Mouse (Mus musculus) midbrain, postnatal 0 days (tissue): ENCODE data around the gene Hils1. TPM values are rescaled to one million over a fixed set of nuclear protein-coding genes. Genes with fewer than 3 reads are reported as not detected.

Experiments used
- ATAC-seq: fragments of 200-750 bp; cut with Nextera tagmentation; 2 replicates; pipeline ENCODE4 v1.8.0; 2017; ENCODE audit warnings: moderate number of reproducible peaks, mild to moderate bottlenecking, moderate TSS enrichment, moderate library complexity; ENCODE audit not compliant: low FRiP score
- DNase-seq: peaks from one replicate; pipeline ENCODE4 v3.0.0-alpha.2; 2015; ENCODE audit warnings: low spot score
- H3K27ac ChIP-seq: fragments of 300-500 bp; sonication (generic); 2 replicates; pipeline ENCODE4 v1.5.1; 2014; ENCODE audit warnings: low read depth, mild to moderate bottlenecking, low read length, mixed read lengths
- H3K27me3 ChIP-seq: fragments of 300-500 bp; sonication (generic); 2 replicates; pipeline ENCODE4 v1.6.1; 2014; ENCODE audit warnings: low read length, control low read depth, mixed read lengths; ENCODE audit not compliant: insufficient read depth
- H3K36me3 ChIP-seq: fragments of 300-500 bp; sonication (generic); 2 replicates; pipeline ENCODE4 v1.6.1; 2014; ENCODE audit warnings: low read length, control low read depth, mixed read lengths; ENCODE audit not compliant: insufficient read depth
- H3K4me1 ChIP-seq: fragments of 300-500 bp; sonication (generic); 2 replicates; pipeline ENCODE4 v1.6.1; 2014; ENCODE audit warnings: mild to moderate bottlenecking, control low read depth, antibody characterized with exemption, low read length, mixed read lengths; ENCODE audit not compliant: insufficient read depth
- H3K4me2 ChIP-seq: fragments of 300-500 bp; sonication (generic); 2 replicates; pipeline ENCODE4 v1.6.1; 2014; ENCODE audit warnings: low read depth, mild to moderate bottlenecking, low read length, mixed read lengths; ENCODE audit not compliant: poor library complexity, severe bottlenecking
- H3K4me3 ChIP-seq: fragments of 300-500 bp; sonication (generic); 2 replicates; pipeline ENCODE4 v1.5.1; 2014; ENCODE audit warnings: low read depth, mild to moderate bottlenecking, low read length, moderate library complexity
- H3K9ac ChIP-seq: fragments of 300-500 bp; sonication (generic); replicated peaks from 2 replicates; pipeline ENCODE4 v1.6.1; 2014; ENCODE audit warnings: mild to moderate bottlenecking, low read length, moderate library complexity, mixed read lengths; ENCODE audit not compliant: poor library complexity, severe bottlenecking
- H3K9me3 ChIP-seq: fragments of 300-500 bp; sonication (generic); 2 replicates; pipeline ENCODE4 v1.6.1; 2016; ENCODE audit warnings: low read length, control low read depth
- CTCF ChIP-seq: IDR thresholded peaks from 2 replicates; pipeline ENCODE4 v1.5.1; 2016; ENCODE audit warnings: antibody characterized with exemption, mild to moderate bottlenecking
- WGBS: fragments of 180-500 bp; shearing (Covaris S2); extraction: QIAGEN DNeasy Blood & Tissue Kit; methylation state at CpG from one replicate; pipeline ENCODE4 v1.1.7; 2014; 5-methylcytosine and 5-hydroxymethylcytosine counted together
- polyA plus RNA-seq: library from polyadenylated mRNA; unstranded; fragments of >200 nt; fragmentation: Nextera tagmentation; extraction: Ambion mirVana; gene quantifications from 2 replicates; pipeline ENCODE4 v1.2.1, GENCODE M21; 2015
- total RNA-seq: library from RNA; depleted of rRNA; stranded (reverse); fragments of >200 nt; gene quantifications from 2 replicates; pipeline ENCODE4 v1.2.3, GENCODE M21; 2014

Gene Hils1
- total and polyA plus RNA-seq, 2 experiments from 2014 or later, result not detected

GRCm38 (mm10) chr11:94941776-94942175 lies 25.6 kb upstream of the Hils1 start:
- Histone ChIP-seq H3K9me3 (no peaks in the 10 kb centered on the region), H3K36me3 (no peaks in the 10 kb centered on the region), H3K27me3 (peaks cover 22% of the 10 kb centered on the region), H3K9ac (no peak overlapping the region), H3K4me2 (no peak overlapping the region), H3K4me1 (peaks cover 3% of the 10 kb centered on the region; the same call in 1 of the 2 replicates), H3K27ac (no peak overlapping the region), H3K4me3 (no peak overlapping the region)
- ATAC-seq, result no peak
- TF ChIP-seq CTCF, result no peak
- no peak for DNase-seq
- 77% methylated on average over 8 of the region's 8 CpGs for WGBS

GRCm38 (mm10) chr11:94942282-94943023 lies 24.9 kb upstream of the Hils1 start:
- 47% methylated on average over 13 of the region's 13 CpGs for WGBS
- H3K9me3 ChIP-seq, result no peaks in the 10 kb centered on the region
- H3K4me2 ChIP-seq, result no peak overlapping the region
- TF ChIP-seq CTCF, result peak; percentile 49
- ATAC-seq (no peak), DNase-seq (no peak)
- H3K27me3 ChIP-seq, result peaks cover 19% of the 10 kb centered on the region
- no peak overlapping the region for H3K9ac ChIP-seq
- H3K4me3 ChIP-seq, result no peak overlapping the region
- no peaks in the 10 kb centered on the region for H3K36me3 ChIP-seq
- peaks cover 3% of the 10 kb centered on the region; the same call in 1 of the 2 replicates for H3K4me1 ChIP-seq
- H3K27ac ChIP-seq, result no peak overlapping the region

- no peak overlapping the region for H3K9ac ChIP-seq
- ATAC-seq (no peak), DNase-seq (no peak)
- WGBS, result 80% methylated on average over 15 of the region's 15 CpGs
- no peaks in the 10 kb centered on the region for H3K36me3 ChIP-seq
- H3K27ac ChIP-seq, result no peak overlapping the region
- H3K4me2 ChIP-seq, result no peak overlapping the region
- no peak for TF ChIP-seq CTCF
- H3K4me1 ChIP-seq, result no peaks in the 10 kb centered on the region
- no peaks in the 10 kb centered on the region for H3K9me3 ChIP-seq
- H3K4me3 ChIP-seq, result no peak overlapping the region
- peaks cover 13% of the 10 kb centered on the region for H3K27me3 ChIP-seq
Observed at GRCm38 (mm10) chr11:94943054-94943453, 24.3 kb upstream of the Hils1 start.

GRCm38 (mm10) chr11:94944295-94944694 lies 23.1 kb upstream of the Hils1 start:
- DNase-seq (no peak), ATAC-seq (no peak)
- Histone ChIP-seq H3K4me2 (no peak overlapping the region), H3K36me3 (no peaks in the 10 kb centered on the region), H3K9ac (no peak overlapping the region), H3K4me1 (no peaks in the 10 kb centered on the region), H3K9me3 (no peaks in the 10 kb centered on the region), H3K27me3 (peaks cover 9% of the 10 kb centered on the region; the same call in 1 of the 2 replicates), H3K4me3 (no peak overlapping the region), H3K27ac (no peak overlapping the region)
- 25% methylated on average over 8 of the region's 8 CpGs for WGBS
- peak; percentile 25 for TF ChIP-seq CTCF

- Histone ChIP-seq H3K4me2 (no peak overlapping the region), H3K27me3 (0 out of 2 replicates have a peak, but pooled peaks cover 6% of the 10 kb centered on the region), H3K4me3 (no peak overlapping the region), H3K9ac (no peak overlapping the region), H3K9me3 (no peaks in the 10 kb centered on the region), H3K36me3 (no peaks in the 10 kb centered on the region), H3K27ac (no peak overlapping the region), H3K4me1 (no peaks in the 10 kb centered on the region)
- DNase-seq (no peak), ATAC-seq (no peak)
- no peak for TF ChIP-seq CTCF
- 87% methylated on average over 12 of the region's 12 CpGs for WGBS
Observed at GRCm38 (mm10) chr11:94945236-94945635, 22.2 kb upstream of the Hils1 start.

GRCm38 (mm10) chr11:94952169-94952568 lies 15.2 kb upstream of the Hils1 start:
- Histone ChIP-seq H3K27ac (no peak overlapping the region), H3K27me3 (no peaks in the 10 kb centered on the region), H3K4me3 (no peak overlapping the region), H3K4me2 (no peak overlapping the region), H3K9me3 (no peaks in the 10 kb centered on the region), H3K9ac (no peak overlapping the region), H3K4me1 (no peaks in the 10 kb centered on the region), H3K36me3 (no peaks in the 10 kb centered on the region)
- DNase-seq (no peak), ATAC-seq (no peak)
- 7% methylated on average over 6 of the region's 6 CpGs for whole genome bisulfite sequencing
- no peak for TF ChIP-seq CTCF
